Comparison of ENCODE assay signal across 10 mouse cellular contexts in the genomic region with DNA sequence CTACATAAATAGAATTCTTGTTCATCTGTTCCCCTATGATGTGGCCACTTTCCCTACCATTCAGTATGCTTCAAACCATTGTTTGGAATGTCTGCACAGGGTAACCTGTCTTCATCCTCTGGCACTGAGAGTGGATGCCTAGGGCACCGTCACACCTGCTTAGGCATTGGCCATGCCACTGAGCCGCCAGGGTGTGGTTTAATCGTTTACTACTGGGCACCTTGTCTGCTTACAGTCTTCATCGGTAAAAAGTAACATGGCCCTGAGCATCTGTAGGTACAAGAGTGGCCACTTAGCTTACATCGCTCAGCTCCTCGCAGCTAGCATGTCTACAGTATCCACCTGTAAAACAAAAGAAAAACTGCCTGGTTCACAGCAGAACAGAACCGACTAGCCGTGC.
"Had no signal": no experiment of that assay in that cellular context is flagged by ENCODE, and none has a peak within 500 bp of the region (broad histone marks: within the 10 kb centered on the region; RNA-seq: fewer than 3 reads in every experiment).

No protein-coding gene starts in this region.

- H3K27ac ChIP-seq: limb, embryonic 13.5 days; liver, embryonic 14.5 days; midbrain, embryonic 12.5 days had no signal

- H3K36me3 ChIP-seq: limb, embryonic 13.5 days; midbrain, embryonic 12.5 days had no signal

- H3K4me3 ChIP-seq: limb, embryonic 13.5 days; midbrain, embryonic 12.5 days had no signal

- H3K9me3 ChIP-seq: limb, embryonic 13.5 days; midbrain, embryonic 12.5 days had no signal

- H3K4me2 ChIP-seq: limb, embryonic 13.5 days; midbrain, embryonic 12.5 days had no signal

- H3K9ac ChIP-seq: limb, embryonic 13.5 days; liver, embryonic 14.5 days; midbrain, embryonic 12.5 days had no signal

- DNase-seq: layer of hippocampus, adult 9-11 months; lung, adult 18-20 months; right cerebral cortex, postnatal 25 days; thymus, adult 2 months; thymus, postnatal 25 days had no signal

- ATAC-seq: intestine, embryonic 16.5 days; midbrain, embryonic 16.5 days had no signal
